Mouse (Mus musculus) hindbrain, postnatal 0 days (tissue): Measurements from ENCODE around the gene Tcte1. TPM values are rescaled to one million over a fixed set of nuclear protein-coding genes. Genes with fewer than 3 reads are reported as not detected.

Experiments
- ATAC-seq: fragments of 200-750 bp; cut with Nextera tagmentation; 2 replicates; pipeline ENCODE4 v1.8.0; 2017; ENCODE audit warnings: mild to moderate bottlenecking, moderate TSS enrichment, moderate library complexity
- DNase-seq: peaks from one replicate; pipeline ENCODE4 v3.0.0-alpha.2; 2015; ENCODE audit warnings: low spot score
- H3K27ac ChIP-seq: fragments of 300-500 bp; sonication (generic); 2 replicates; pipeline ENCODE4 v1.5.1; 2014; ENCODE audit warnings: mild to moderate bottlenecking
- H3K27me3 ChIP-seq: fragments of 300-500 bp; sonication (generic); 2 replicates; pipeline ENCODE4 v1.6.1; 2014; ENCODE audit warnings: low read length, mixed read lengths; ENCODE audit not compliant: insufficient read depth
- H3K36me3 ChIP-seq: fragments of 300-500 bp; sonication (generic); 2 replicates; pipeline ENCODE4 v1.6.1; 2014; ENCODE audit warnings: low read length, mixed read lengths; ENCODE audit not compliant: insufficient read depth
- H3K4me1 ChIP-seq: fragments of 300-500 bp; sonication (generic); 2 replicates; pipeline ENCODE4 v1.6.1; 2014; ENCODE audit warnings: antibody characterized with exemption, low read length, mixed read lengths; ENCODE audit not compliant: insufficient read depth
- H3K4me2 ChIP-seq: fragments of 300-500 bp; sonication (generic); 2 replicates; pipeline ENCODE4 v1.6.1; 2014; ENCODE audit warnings: low read depth, mild to moderate bottlenecking, low read length, moderate library complexity, mixed read lengths
- H3K4me3 ChIP-seq: fragments of 300-500 bp; sonication (generic); 2 replicates; pipeline ENCODE4 v1.5.1; 2014; ENCODE audit warnings: low read length
- H3K9ac ChIP-seq: fragments of 300-500 bp; sonication (generic); replicated peaks from 2 replicates; pipeline ENCODE4 v1.6.1; 2014; ENCODE audit warnings: mild to moderate bottlenecking, low read length, moderate library complexity, mixed read lengths
- H3K9me3 ChIP-seq: fragments of 300-500 bp; sonication (generic); 2 replicates; pipeline ENCODE4 v1.6.1; 2016; ENCODE audit warnings: low read length, mixed read lengths
- CTCF ChIP-seq: IDR thresholded peaks from 2 replicates; pipeline ENCODE4 v1.5.1; 2016; ENCODE audit warnings: antibody characterized with exemption, control low read depth, low read depth
- WGBS: fragments of 180-500 bp; shearing (Covaris S2); extraction: QIAGEN DNeasy Blood & Tissue Kit; methylation state at CpG from one replicate; pipeline ENCODE4 v1.1.7; 2014; 5-methylcytosine and 5-hydroxymethylcytosine counted together
- polyA plus RNA-seq: library from polyadenylated mRNA; unstranded; fragments of >200 nt; fragmentation: Nextera tagmentation; extraction: Ambion mirVana; gene quantifications from 2 replicates; pipeline ENCODE4 v1.2.1, GENCODE M21; 2015
- total RNA-seq: library from RNA; depleted of rRNA; stranded (reverse); fragments of >200 nt; gene quantifications from 2 replicates; pipeline ENCODE4 v1.2.3, GENCODE M21; 2014

Gene Tcte1
- total and polyA plus RNA-seq, 2 experiments from 2014 or later, result 1.5 to 4.3 TPM

- Histone ChIP-seq H3K9me3 (no peaks in the 10 kb centered on the region), H3K27me3 (no peaks in the 10 kb centered on the region), H3K4me2 (no peak overlapping the region), H3K9ac (no peak overlapping the region), H3K4me3 (no peak overlapping the region), H3K36me3 (peaks cover 3% of the 10 kb centered on the region; the same call in 1 of the 2 replicates), H3K4me1 (peaks cover 11% of the 10 kb centered on the region), H3K27ac (peak overlapping the region; percentile 74)
- WGBS, result 74% methylated on average over 12 of the region's 12 CpGs
- no peak for TF ChIP-seq CTCF
- peak; percentile 52 for ATAC-seq
- peak; percentile 75 for DNase-seq
Measured at GRCm38 (mm10) chr17:45518766-45519475, 4.3 kb upstream of the Tcte1 start.

- Histone ChIP-seq H3K36me3 (peaks cover 3% of the 10 kb centered on the region; the same call in 1 of the 2 replicates), H3K4me2 (no peak overlapping the region), H3K4me3 (no peak overlapping the region), H3K9ac (no peak overlapping the region), H3K27ac (peak overlapping the region; percentile 74; the same call in 1 of the 2 replicates), H3K27me3 (no peaks in the 10 kb centered on the region), H3K4me1 (peaks cover 11% of the 10 kb centered on the region), H3K9me3 (no peaks in the 10 kb centered on the region)
- DNase-seq (no peak), ATAC-seq (no peak)
- 82% methylated on average over 11 of the region's 11 CpGs for WGBS
- TF ChIP-seq CTCF, result no peak
Measured at GRCm38 (mm10) chr17:45520136-45520535, 3.1 kb upstream of the Tcte1 start.

- H3K4me2 ChIP-seq, result no peak overlapping the region
- DNase-seq, result peak; percentile 63
Measured at GRCm38 (mm10) chr17:45524961-45525360, 1.7 kb downstream of the Tcte1 start.

GRCm38 (mm10) chr17:45526571-45526970, 3.3 kb downstream of the Tcte1 start:
- Histone ChIP-seq H3K27me3 (no peaks in the 10 kb centered on the region), H3K4me1 (peaks cover 11% of the 10 kb centered on the region), H3K9ac (no peak overlapping the region), H3K4me3 (no peak overlapping the region), H3K9me3 (no peaks in the 10 kb centered on the region), H3K4me2 (no peak overlapping the region), H3K36me3 (no peaks in the 10 kb centered on the region), H3K27ac (no peak overlapping the region)
- TF ChIP-seq CTCF, result no peak
- peak; percentile 39 for ATAC-seq
- peak; percentile 57 for DNase-seq
- 25% methylated on average over 5 of the region's 5 CpGs for WGBS

More at GRCm38 (mm10) chr17:45524961-45525360, 1.7 kb downstream of the Tcte1 start:
- H3K27me3 ChIP-seq, result no peaks in the 10 kb centered on the region
- TF ChIP-seq CTCF, result no peak
- 32% methylated on average over 4 of the region's 4 CpGs for WGBS
- peak overlapping the region; percentile 65; the same call in 1 of the 2 replicates for H3K27ac ChIP-seq
- H3K9ac ChIP-seq, result no peak overlapping the region
- ATAC-seq, result peak; percentile 56; the same call in 1 of the 2 replicates
- no peak overlapping the region for H3K4me3 ChIP-seq
- no peaks in the 10 kb centered on the region for H3K9me3 ChIP-seq
- peaks cover 11% of the 10 kb centered on the region for H3K4me1 ChIP-seq
- H3K36me3 ChIP-seq, result no peaks in the 10 kb centered on the region

- Histone ChIP-seq H3K9ac (no peak overlapping the region), H3K27me3 (no peaks in the 10 kb centered on the region), H3K27ac (peak overlapping the region; percentile 52), H3K4me2 (no peak overlapping the region), H3K9me3 (no peaks in the 10 kb centered on the region), H3K4me3 (no peak overlapping the region), H3K4me1 (no peaks in the 10 kb centered on the region; the same call in 1 of the 2 replicates), H3K36me3 (no peaks in the 10 kb centered on the region)
- DNase-seq (peak; percentile 84), ATAC-seq (peak; percentile 81)
- peak; percentile 53 for TF ChIP-seq CTCF
- 27% methylated on average over 13 of the region's 13 CpGs for WGBS
Measured at GRCm38 (mm10) chr17:45530346-45530782, 7.1 kb downstream of the Tcte1 start.

DNA sequence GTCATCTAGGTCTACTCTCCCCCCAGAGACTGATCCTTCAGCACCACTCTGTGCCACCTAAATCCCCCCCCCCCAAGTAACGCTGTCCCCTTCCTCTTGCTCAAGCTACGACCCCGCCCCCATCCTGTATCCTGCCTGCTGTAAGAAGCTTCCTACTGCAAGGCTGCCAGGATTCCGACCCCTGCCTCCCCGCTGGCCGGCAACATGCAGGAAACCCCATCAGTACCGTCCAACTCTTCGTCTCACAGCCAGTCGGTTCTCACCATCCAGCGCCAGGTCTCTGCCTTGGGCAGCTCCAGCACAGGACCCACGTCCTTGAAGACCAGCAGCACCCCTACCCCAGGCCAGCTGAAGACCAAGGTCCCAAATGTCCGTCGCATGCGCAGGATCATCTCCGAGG, 9.7 kb downstream of the Tcte1 start:
- Histone ChIP-seq H3K36me3 (no peaks in the 10 kb centered on the region), H3K27me3 (no peaks in the 10 kb centered on the region), H3K27ac (no peak overlapping the region), H3K9me3 (no peaks in the 10 kb centered on the region), H3K4me3 (no peak overlapping the region), H3K9ac (no peak overlapping the region), H3K4me1 (no peaks in the 10 kb centered on the region), H3K4me2 (no peak overlapping the region)
- no peak for TF ChIP-seq CTCF
- ATAC-seq (no peak), DNase-seq (no peak)
- WGBS, result 54% methylated on average over 15 of the region's 15 CpGs

- DNase-seq (no peak), ATAC-seq (no peak)
- no peak overlapping the region for H3K4me2 ChIP-seq
- no peak overlapping the region for H3K4me3 ChIP-seq
- H3K4me1 ChIP-seq, result no peaks in the 10 kb centered on the region
- H3K27ac ChIP-seq, result no peak overlapping the region
- no peaks in the 10 kb centered on the region for H3K27me3 ChIP-seq
- no peak for TF ChIP-seq CTCF
- no peaks in the 10 kb centered on the region for H3K36me3 ChIP-seq
- H3K9ac ChIP-seq, result no peak overlapping the region
- 19% methylated on average over 5 of the region's 5 CpGs for WGBS
- no peaks in the 10 kb centered on the region for H3K9me3 ChIP-seq
Measured at GRCm38 (mm10) chr17:45536264-45536663, 13.0 kb downstream of the Tcte1 start.
